Mouse (Mus musculus): ENCODE measurements around the gene Abhd16a. TPM values are rescaled to one million over a fixed set of nuclear protein-coding genes. Genes with fewer than 3 reads are reported as not detected.

The Abhd16a gene
- total and polyA plus RNA-seq, 2 experiments, result 63.3 to 78.4 TPM

- Histone ChIP-seq H3K27ac (replicated peaks; ENCODE audit: insufficient read depth, low read depth, low read length) (no peak overlapping the region), H3K4me1 (ENCODE audit: control insufficient read depth, insufficient read depth, low read length) (peaks cover 3% of the 10 kb centered on the region; the same call in 1 of the 2 replicates)
- TF ChIP-seq POLR2A (IDR thresholded peaks at IDR 0.05; ENCODE audit: extremely low read depth, insufficient read depth, low read length), result no peak
- no peak for TF ChIP-seq CTCF (IDR thresholded peaks at IDR 0.05; ENCODE audit: low read depth, low read length)
Observed at GRCm38 (mm10) chr17:35063466-35063865, 25.6 kb upstream of the Abhd16a start.

GRCm38 (mm10) chr17:35064378-35064877 is 24.6 kb upstream of the Abhd16a start:
- Histone ChIP-seq H3K4me3 (ENCODE audit: insufficient read depth, low read depth, low read length) (no peak overlapping the region), H3K36me3 (ENCODE audit: control insufficient read depth, insufficient read depth, low read length) (no peaks in the 10 kb centered on the region), H3K79me2 (ENCODE audit: control insufficient read depth, insufficient read depth, low read length) (no peaks in the 10 kb centered on the region), H3K9ac (ENCODE audit: low read depth, low read length) (no peak overlapping the region), H3K27me3 (ENCODE audit: control insufficient read depth, insufficient read depth, low read length) (peaks cover 2% of the 10 kb centered on the region; the same call in 1 of the 2 replicates), H3K27ac (replicated peaks; ENCODE audit: insufficient read depth, low read depth, low read length) (no peak overlapping the region), H3K4me1 (ENCODE audit: control insufficient read depth, insufficient read depth, low read length) (peaks cover under 1% of the 10 kb centered on the region; the same call in 1 of the 2 replicates)
- DNase-seq (ENCODE audit: extremely low read depth, low read depth, low spot score), result no peak
- 45% methylated on average over 10 of the region's 10 CpGs for WGBS
- no peak for TF ChIP-seq POLR2A (IDR thresholded peaks at IDR 0.05; ENCODE audit: extremely low read depth, insufficient read depth, low read length)
- no peak for TF ChIP-seq CTCF (IDR thresholded peaks at IDR 0.05; ENCODE audit: low read depth, low read length)

More at GRCm38 (mm10) chr17:35063466-35063865, 25.6 kb upstream of the Abhd16a start:
- Histone ChIP-seq H3K79me2 (ENCODE audit: control insufficient read depth, insufficient read depth, low read length) (no peaks in the 10 kb centered on the region), H3K27me3 (ENCODE audit: control insufficient read depth, insufficient read depth, low read length) (peaks cover 2% of the 10 kb centered on the region; the same call in 1 of the 2 replicates), H3K9ac (ENCODE audit: low read depth, low read length) (no peak overlapping the region), H3K4me3 (ENCODE audit: insufficient read depth, low read depth, low read length) (no peak overlapping the region), H3K36me3 (ENCODE audit: control insufficient read depth, insufficient read depth, low read length) (no peaks in the 10 kb centered on the region)
- no peak for DNase-seq (ENCODE audit: extremely low read depth, low read depth, low spot score)
- WGBS, result 91% methylated on average over 3 of the region's 3 CpGs

GRCm38 (mm10) chr17:35064951-35065947 is 23.8 kb upstream of the Abhd16a start, which contains the start of gene Ly6g6c:
TSS of gene Ly6g6c (plus strand) at chr17:35065388.
- Histone ChIP-seq H3K27me3 (ENCODE audit: control insufficient read depth, insufficient read depth, low read length) (peaks cover 2% of the 10 kb centered on the region; the same call in 1 of the 2 replicates), H3K79me2 (ENCODE audit: control insufficient read depth, insufficient read depth, low read length) (no peaks in the 10 kb centered on the region), H3K9ac (ENCODE audit: low read depth, low read length) (no peak within 1 kb of the TSS), H3K4me3 (ENCODE audit: insufficient read depth, low read depth, low read length) (peak within 1 kb of the TSS; percentile 24), H3K27ac (replicated peaks; ENCODE audit: insufficient read depth, low read depth, low read length) (no peak within 1 kb of the TSS), H3K36me3 (ENCODE audit: control insufficient read depth, insufficient read depth, low read length) (no peaks in the 10 kb centered on the region), H3K4me1 (ENCODE audit: control insufficient read depth, insufficient read depth, low read length) (no peaks in the 10 kb centered on the region)
- no peak for DNase-seq (ENCODE audit: extremely low read depth, low read depth, low spot score)
- 5% methylated on average over 48 of the region's 48 CpGs for WGBS
- no peak for TF ChIP-seq CTCF (IDR thresholded peaks at IDR 0.05; ENCODE audit: low read depth, low read length)

GRCm38 (mm10) chr17:35066084-35066483 is 23.0 kb upstream of the Abhd16a start, which contains the start of gene Mpig6b:
TSS of gene Mpig6b (minus strand) at chr17:35066184.
- H3K4me1 ChIP-seq (ENCODE audit: control insufficient read depth, insufficient read depth, low read length), result no peaks in the 10 kb centered on the region
- H3K27me3 ChIP-seq (ENCODE audit: control insufficient read depth, insufficient read depth, low read length), result peaks cover 2% of the 10 kb centered on the region; the same call in 1 of the 2 replicates
- H3K79me2 ChIP-seq (ENCODE audit: control insufficient read depth, insufficient read depth, low read length), result no peaks in the 10 kb centered on the region
- no peak within 1 kb of the TSS for H3K9ac ChIP-seq (ENCODE audit: low read depth, low read length)
- no peak for TF ChIP-seq POLR2A (IDR thresholded peaks at IDR 0.05; ENCODE audit: extremely low read depth, insufficient read depth, low read length)
- H3K27ac ChIP-seq (replicated peaks; ENCODE audit: insufficient read depth, low read depth, low read length), result no peak within 1 kb of the TSS
- H3K36me3 ChIP-seq (ENCODE audit: control insufficient read depth, insufficient read depth, low read length), result no peaks in the 10 kb centered on the region
- 50% methylated on average over 10 of the region's 10 CpGs for WGBS
- peak within 1 kb of the TSS; percentile 24 for H3K4me3 ChIP-seq (ENCODE audit: insufficient read depth, low read depth, low read length)
- DNase-seq (ENCODE audit: extremely low read depth, low read depth, low spot score), result no peak

- TF ChIP-seq POLR2A (IDR thresholded peaks at IDR 0.05; ENCODE audit: extremely low read depth, insufficient read depth, low read length), result no peak
- TF ChIP-seq CTCF (IDR thresholded peaks at IDR 0.05; ENCODE audit: low read depth, low read length), result no peak
- 70% methylated on average over 17 of the region's 17 CpGs for WGBS
- Histone ChIP-seq H3K27ac (replicated peaks; ENCODE audit: insufficient read depth, low read depth, low read length) (no peak overlapping the region), H3K4me3 (ENCODE audit: insufficient read depth, low read depth, low read length) (no peak overlapping the region), H3K27me3 (ENCODE audit: control insufficient read depth, insufficient read depth, low read length) (peaks cover 2% of the 10 kb centered on the region; the same call in 1 of the 2 replicates), H3K4me1 (ENCODE audit: control insufficient read depth, insufficient read depth, low read length) (no peaks in the 10 kb centered on the region), H3K36me3 (ENCODE audit: control insufficient read depth, insufficient read depth, low read length) (no peaks in the 10 kb centered on the region), H3K79me2 (ENCODE audit: control insufficient read depth, insufficient read depth, low read length) (no peaks in the 10 kb centered on the region), H3K9ac (ENCODE audit: low read depth, low read length) (no peak overlapping the region)
- no peak for DNase-seq (ENCODE audit: extremely low read depth, low read depth, low spot score)
Observed at GRCm38 (mm10) chr17:35068213-35068914, 20.7 kb upstream of the Abhd16a start.

Measured in liver, adult 2 months (tissue).